Mouse (Mus musculus) E14TG2a.4 (cell line): ENCODE data around the gene Pth1r.

Experiments used
- CTCF ChIP-seq: conservative IDR thresholded peaks from 2 replicates; pipeline ENCODE4 v1.5.1; 2014; ENCODE audit warnings: low read length
- NANOG ChIP-seq: IDR thresholded peaks from 2 replicates; pipeline ENCODE4 v1.6.1; 2014; ENCODE audit warnings: borderline replicate concordance, low read length, mixed read lengths
- POU5F1 ChIP-seq: IDR thresholded peaks from 2 replicates; pipeline ENCODE4 v1.6.1; 2014; ENCODE audit warnings: low read length, borderline replicate concordance

DNA sequence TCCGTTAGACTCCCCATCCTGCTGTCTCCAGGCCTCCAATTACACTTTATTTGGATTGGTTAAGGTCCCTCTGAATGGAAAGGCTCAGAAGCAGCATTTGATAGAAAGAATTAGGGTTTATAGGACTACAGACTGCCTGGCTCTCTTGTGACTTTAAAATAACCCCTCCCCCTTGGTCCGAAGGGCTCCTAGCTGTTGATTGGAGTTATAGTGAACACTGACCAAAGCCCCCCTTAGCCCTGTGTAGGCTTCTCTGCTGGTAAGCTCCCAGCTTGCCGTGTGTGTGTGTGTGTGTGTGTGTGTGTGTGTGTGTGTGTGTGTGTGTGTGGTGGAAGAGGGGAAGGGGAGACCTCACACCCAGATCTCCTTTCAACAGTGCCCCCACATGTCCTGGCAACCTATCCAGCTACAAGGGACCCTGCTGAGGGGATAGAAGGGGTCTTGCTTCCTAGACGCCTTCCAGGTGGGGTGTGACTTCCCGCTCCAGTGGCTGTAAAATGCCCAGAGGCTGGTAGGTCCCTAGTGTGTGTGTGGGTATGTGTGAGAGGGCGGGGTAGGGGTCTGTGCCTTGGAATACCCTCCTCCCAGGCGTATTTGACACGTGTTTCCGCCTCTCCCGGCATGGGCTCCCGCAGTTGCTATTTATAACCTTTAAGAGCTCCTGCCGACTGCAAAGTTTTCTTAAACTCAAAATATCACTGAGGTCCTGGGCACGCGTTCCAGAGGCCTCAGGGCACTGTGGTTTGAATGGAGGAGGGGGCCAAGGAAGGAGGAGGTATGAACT, 3.7 kb upstream of the Pth1r start:
- no peak for TF ChIP-seq POU5F1
- TF ChIP-seq CTCF = no peak
- no peak for TF ChIP-seq NANOG
